Mouse (Mus musculus) heart, embryonic 16.5 days (tissue): Measurements from ENCODE around the gene Coq8a. TPM values are rescaled to one million over a fixed set of nuclear protein-coding genes. Genes with fewer than 3 reads are reported as not detected.

ENCODE experiments used
- ATAC-seq: fragments of 200-750 bp; cut with Nextera tagmentation; replicated peaks from 2 replicates; pipeline ENCODE4 v1.8.0; 2017; ENCODE audit warnings: moderate number of reproducible peaks; ENCODE audit not compliant: insufficient read depth, low FRiP score; ENCODE audit errors: extremely low read depth
- H3K27ac ChIP-seq: fragments of 300-500 bp; sonication (generic); 2 replicates; pipeline ENCODE4 v1.5.1; 2014; ENCODE audit warnings: mild to moderate bottlenecking, low read length, control low read depth, moderate library complexity
- H3K27me3 ChIP-seq: fragments of 300-500 bp; sonication (generic); 2 replicates; pipeline ENCODE4 v1.6.1; 2014; ENCODE audit warnings: low read length, mixed read lengths; ENCODE audit not compliant: control insufficient read depth, insufficient read depth
- H3K36me3 ChIP-seq: fragments of 300-500 bp; sonication (generic); 2 replicates; pipeline ENCODE4 v1.6.1; 2014; ENCODE audit not compliant: control insufficient read depth, insufficient read depth
- H3K4me1 ChIP-seq: fragments of 300-500 bp; sonication (generic); 2 replicates; pipeline ENCODE4 v1.6.1; 2014; ENCODE audit warnings: low read length, mixed read lengths; ENCODE audit not compliant: control insufficient read depth, insufficient read depth
- H3K4me2 ChIP-seq: fragments of 300-500 bp; sonication (generic); 2 replicates; pipeline ENCODE4 v1.6.1; 2014; ENCODE audit warnings: low read depth, mild to moderate bottlenecking, control low read depth, low read length
- H3K4me3 ChIP-seq: fragments of 300-500 bp; sonication (generic); 2 replicates; pipeline ENCODE4 v1.5.1; 2014; ENCODE audit warnings: mild to moderate bottlenecking, control low read depth, low read length
- H3K9ac ChIP-seq: fragments of 300-500 bp; sonication (generic); 2 replicates; pipeline ENCODE4 v1.6.1; 2014; ENCODE audit warnings: low read length, control low read depth
- H3K9me3 ChIP-seq: fragments of 300-500 bp; sonication (generic); replicated peaks from 2 replicates; pipeline ENCODE4 v1.6.1; 2016; ENCODE audit warnings: low read length; ENCODE audit not compliant: control insufficient read depth
- WGBS: fragments of 180-500 bp; shearing (Covaris S2); extraction: QIAGEN DNeasy Blood & Tissue Kit; methylation state at CpG from one replicate; pipeline ENCODE4 v1.1.7; 2014; 5-methylcytosine and 5-hydroxymethylcytosine counted together
- polyA plus RNA-seq: library from polyadenylated mRNA; unstranded; fragments of >200 nt; fragmentation: Nextera tagmentation; extraction: Ambion mirVana; gene quantifications from 2 replicates; pipeline ENCODE4 v1.2.1, GENCODE M21; 2015

The Coq8a gene
- polyA plus RNA-seq, 1 experiment from 2014 or later: 70.0 TPM

GRCm38 (mm10) chr1:180182731-180183130 is 16.7 kb downstream of the Coq8a start:
- Histone ChIP-seq H3K4me1 (peaks cover 37% of the 10 kb centered on the region), H3K36me3 (no peaks in the 10 kb centered on the region), H3K4me2 (no peak overlapping the region), H3K27me3 (no peaks in the 10 kb centered on the region), H3K4me3 (no peak overlapping the region), H3K9me3 (no peaks in the 10 kb centered on the region), H3K9ac (no peak overlapping the region), H3K27ac (no peak overlapping the region)
- WGBS: 72% methylated on average over 3 of the region's 3 CpGs
- no peak for ATAC-seq

- H3K4me3 ChIP-seq: no peak overlapping the region
- H3K9me3 ChIP-seq: no peaks in the 10 kb centered on the region
- H3K9ac ChIP-seq: no peak overlapping the region
- H3K27ac ChIP-seq: no peak overlapping the region
- no peaks in the 10 kb centered on the region for H3K27me3 ChIP-seq
- 82% methylated on average over 9 of the region's 9 CpGs for WGBS
- no peak overlapping the region for H3K4me2 ChIP-seq
- H3K36me3 ChIP-seq: no peaks in the 10 kb centered on the region
- no peak for ATAC-seq
- peaks cover 35% of the 10 kb centered on the region for H3K4me1 ChIP-seq
Observed at GRCm38 (mm10) chr1:180181966-180182319, 17.5 kb downstream of the Coq8a start.

GRCm38 (mm10) chr1:180181304-180181965 is 18.0 kb downstream of the Coq8a start:
- Histone ChIP-seq H3K9me3 (no peaks in the 10 kb centered on the region), H3K9ac (no peak overlapping the region), H3K4me2 (no peak overlapping the region), H3K36me3 (no peaks in the 10 kb centered on the region), H3K4me3 (no peak overlapping the region), H3K4me1 (peaks cover 30% of the 10 kb centered on the region), H3K27ac (no peak overlapping the region), H3K27me3 (no peaks in the 10 kb centered on the region)
- no peak for ATAC-seq
- 83% methylated on average over 7 of the region's 7 CpGs for WGBS

GRCm38 (mm10) chr1:180179840-180180239 is 19.6 kb downstream of the Coq8a start:
- no peaks in the 10 kb centered on the region for H3K27me3 ChIP-seq
- peak overlapping the region; percentile 84 for H3K27ac ChIP-seq
- 51% methylated on average over 2 of the region's 2 CpGs for WGBS
- peaks cover 17% of the 10 kb centered on the region for H3K4me1 ChIP-seq
- H3K4me2 ChIP-seq: no peak overlapping the region
- H3K9ac ChIP-seq: peak overlapping the region; percentile 49; the same call in 1 of the 2 replicates
- H3K4me3 ChIP-seq: no peak overlapping the region
- no peaks in the 10 kb centered on the region for H3K9me3 ChIP-seq
- 0 out of 2 replicates have a peak, but pooled peaks have one; percentile 31 for ATAC-seq
- H3K36me3 ChIP-seq: no peaks in the 10 kb centered on the region

- Histone ChIP-seq H3K36me3 (no peaks in the 10 kb centered on the region), H3K4me3 (no peak overlapping the region), H3K9me3 (no peaks in the 10 kb centered on the region), H3K27me3 (no peaks in the 10 kb centered on the region), H3K27ac (peak overlapping the region; percentile 84), H3K4me2 (no peak overlapping the region), H3K9ac (no peak overlapping the region), H3K4me1 (peaks cover 12% of the 10 kb centered on the region; the same call in 1 of the 2 replicates)
- no peak for ATAC-seq
- 93% methylated on average over 4 of the region's 4 CpGs for WGBS
Observed at GRCm38 (mm10) chr1:180179100-180179499, 20.3 kb downstream of the Coq8a start.

DNA sequence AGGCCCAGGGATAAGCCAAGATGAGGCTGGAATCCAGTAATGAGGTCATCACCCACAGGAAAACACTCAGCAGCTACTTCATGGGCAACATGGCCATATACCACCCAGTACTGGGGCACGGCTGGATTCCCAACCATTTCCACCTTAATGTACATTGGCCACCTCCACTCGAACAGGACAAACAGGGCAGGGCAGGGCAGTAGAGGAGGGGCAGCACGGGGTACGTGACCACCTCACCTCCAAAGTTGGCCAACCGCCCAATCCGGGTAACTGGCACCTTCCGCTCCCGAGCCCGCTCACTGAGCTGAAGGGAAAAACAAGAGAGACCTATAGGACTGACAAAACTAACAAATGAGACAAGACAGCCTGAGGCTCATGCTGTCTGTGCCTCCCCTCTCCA is 21.1 kb downstream of the Coq8a start:
- H3K27ac ChIP-seq: no peak overlapping the region
- H3K4me3 ChIP-seq: no peak overlapping the region
- ATAC-seq: no peak
- peaks cover 12% of the 10 kb centered on the region; the same call in 1 of the 2 replicates for H3K4me1 ChIP-seq
- no peaks in the 10 kb centered on the region for H3K36me3 ChIP-seq
- 88% methylated on average over 9 of the region's 9 CpGs for WGBS
- no peaks in the 10 kb centered on the region for H3K27me3 ChIP-seq
- no peak overlapping the region for H3K4me2 ChIP-seq
- no peak overlapping the region for H3K9ac ChIP-seq
- no peaks in the 10 kb centered on the region for H3K9me3 ChIP-seq

GRCm38 (mm10) chr1:180176784-180177183 is 22.6 kb downstream of the Coq8a start:
- Histone ChIP-seq H3K9ac (no peak overlapping the region), H3K27me3 (no peaks in the 10 kb centered on the region), H3K27ac (no peak overlapping the region), H3K4me3 (no peak overlapping the region), H3K9me3 (no peaks in the 10 kb centered on the region), H3K4me2 (no peak overlapping the region), H3K4me1 (peaks cover 12% of the 10 kb centered on the region; the same call in 1 of the 2 replicates), H3K36me3 (no peaks in the 10 kb centered on the region)
- ATAC-seq: no peak
- WGBS: 21% methylated on average over 1 of the region's 1 CpGs

DNA sequence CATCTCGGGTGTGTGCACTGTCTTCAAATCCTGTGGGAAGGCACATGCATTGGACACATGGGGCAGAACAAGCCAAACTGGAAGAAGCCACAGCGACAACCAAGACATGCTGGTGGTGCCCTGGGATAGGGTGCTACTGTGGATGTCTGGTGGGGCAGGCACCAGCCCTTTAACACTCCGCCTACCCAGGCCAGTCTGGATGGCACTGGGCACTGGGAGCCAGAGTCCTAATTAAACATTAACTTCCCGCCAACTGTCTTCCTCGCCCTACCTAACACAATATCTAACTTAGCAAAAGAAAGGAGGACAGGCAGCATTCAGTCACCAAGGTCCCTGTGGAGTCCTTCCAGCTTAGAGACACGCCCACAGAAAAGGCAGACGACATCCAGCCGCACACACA is 23.8 kb downstream of the Coq8a start:
- H3K36me3 ChIP-seq: no peaks in the 10 kb centered on the region
- no peaks in the 10 kb centered on the region for H3K27me3 ChIP-seq
- peak overlapping the region; percentile 43; the same call in 1 of the 2 replicates for H3K9ac ChIP-seq
- no peak for ATAC-seq
- H3K4me3 ChIP-seq: no peak overlapping the region
- 56% methylated on average over 8 of the region's 8 CpGs for WGBS
- no peaks in the 10 kb centered on the region for H3K9me3 ChIP-seq
- no peak overlapping the region for H3K4me2 ChIP-seq
- no peak overlapping the region for H3K27ac ChIP-seq
- peaks cover 12% of the 10 kb centered on the region; the same call in 1 of the 2 replicates for H3K4me1 ChIP-seq

- H3K36me3 ChIP-seq: no peaks in the 10 kb centered on the region
- no peak overlapping the region for H3K27ac ChIP-seq
- H3K9ac ChIP-seq: no peak overlapping the region
- 30% methylated on average over 3 of the region's 3 CpGs for WGBS
- no peak overlapping the region for H3K4me2 ChIP-seq
- H3K9me3 ChIP-seq: no peaks in the 10 kb centered on the region
- no peak overlapping the region for H3K4me3 ChIP-seq
- ATAC-seq: no peak
- no peaks in the 10 kb centered on the region for H3K27me3 ChIP-seq
- H3K4me1 ChIP-seq: peaks cover 9% of the 10 kb centered on the region; the same call in 1 of the 2 replicates
Observed at GRCm38 (mm10) chr1:180175167-180175566, 24.2 kb downstream of the Coq8a start.
